Mouse (Mus musculus) C2C12 (cell line): ENCODE measurements around the gene Syngr3.

ENCODE experiments used
- CTCF ChIP-seq: IDR thresholded peaks from one replicate; pipeline ENCODE4 v1.5.1; 2011; ENCODE audit not compliant: control insufficient read depth, insufficient read depth, insufficient read length
- MAX ChIP-seq: IDR thresholded peaks from one replicate; pipeline ENCODE4 v1.6.1; 2011; ENCODE audit warnings: mild to moderate bottlenecking, control low read depth

- TF ChIP-seq CTCF (no peak), MAX (no peak)
Observed at GRCm38 (mm10) chr17:24697985-24698384, 8.2 kb upstream of the Syngr3 start.
